Mouse (Mus musculus): ENCODE data around the gene Aldh1a1. TPM values are rescaled to one million over a fixed set of nuclear protein-coding genes. Genes with fewer than 3 reads are reported as not detected.
A peak's percentile ranks its signal among the peaks of the same experiment; 100 is the strongest.
"Not testable (repeated sequence)": the region's sequence is repeated elsewhere in the genome, so short reads cannot be mapped to it uniquely, and the experiment has no call there.

Gene Aldh1a1
- polyA plus RNA-seq, 1 experiment from 2014 or later: 126 TPM

DNA sequence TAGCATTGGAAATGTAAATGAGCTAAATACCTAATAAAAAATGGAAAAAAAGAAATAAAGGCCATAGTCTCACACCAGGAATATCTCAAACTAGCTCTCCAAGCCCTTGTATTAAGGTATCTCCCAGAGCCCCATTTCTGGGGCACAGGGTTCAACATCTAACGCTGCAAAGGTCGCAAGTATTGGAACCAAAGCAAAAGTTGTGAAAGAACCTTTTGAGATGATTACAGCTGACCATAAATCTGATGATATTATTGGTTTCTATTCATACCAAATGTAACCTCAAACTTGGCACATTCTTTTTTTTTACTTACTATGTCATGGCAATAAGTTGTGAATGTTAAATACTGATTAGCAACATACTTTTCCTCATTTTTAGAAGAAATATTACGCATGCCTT is 24.0 kb downstream of the Aldh1a1 start:
- Histone ChIP-seq H3K4me1 (ENCODE audit: insufficient read depth, low read depth, low read length) (no peaks in the 10 kb centered on the region), H3K27me3 (replicated peaks; ENCODE audit: insufficient read depth, low read length) (no peaks in the 10 kb centered on the region), H3K27ac (ENCODE audit: low read length) (no peak overlapping the region), H3K9me3 (ENCODE audit: low read length) (no peaks in the 10 kb centered on the region), H3K36me3 (ENCODE audit: insufficient read depth, low read length) (no peaks in the 10 kb centered on the region), H3K4me2 (replicated peaks; ENCODE audit: low read depth, low read length) (no peak overlapping the region), H3K4me3 (ENCODE audit: low read depth, low read length) (no peak overlapping the region), H3K9ac (replicated peaks; ENCODE audit: low read depth) (no peak overlapping the region)
- no peak for ATAC-seq
- 84% methylated on average over 3 of the region's 3 CpGs for WGBS
- TF ChIP-seq EP300 (IDR thresholded peaks at IDR 0.05): no peak
- no peak for TF ChIP-seq CTCF (IDR thresholded peaks at IDR 0.05)
- no peak for DNase-seq (ENCODE audit: low spot score)

DNA sequence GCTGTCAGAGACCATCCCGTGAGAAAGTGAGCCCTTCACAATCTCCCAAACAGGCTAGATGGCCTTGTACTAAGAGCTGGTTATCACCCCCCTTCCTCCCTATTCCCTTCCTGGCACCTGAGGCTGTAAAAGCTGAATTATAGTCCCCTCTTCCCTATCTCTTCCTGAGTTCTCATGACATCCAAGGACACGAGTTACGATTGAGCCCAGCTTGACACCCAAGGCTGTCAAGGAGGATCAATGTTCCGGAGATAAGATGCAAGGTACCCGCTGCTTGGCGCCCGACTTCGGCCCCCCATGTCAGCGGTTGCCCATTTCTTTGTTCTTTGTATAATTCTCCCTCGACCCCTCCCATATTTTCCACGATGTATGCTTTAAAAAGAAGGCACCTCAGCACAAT is 36.6 kb downstream of the Aldh1a1 start:
- H3K4me1 ChIP-seq (ENCODE audit: insufficient read depth, low read depth, low read length); H3K9me3 ChIP-seq (ENCODE audit: low read length); H3K27ac ChIP-seq (ENCODE audit: low read length); ATAC-seq; H3K4me3 ChIP-seq (ENCODE audit: low read depth, low read length); DNase-seq (ENCODE audit: low spot score); H3K9ac ChIP-seq (replicated peaks; ENCODE audit: low read depth); H3K4me2 ChIP-seq (replicated peaks; ENCODE audit: low read depth, low read length); H3K27me3 ChIP-seq (replicated peaks; ENCODE audit: insufficient read depth, low read length); H3K36me3 ChIP-seq (ENCODE audit: insufficient read depth, low read length): not testable (repeated sequence)
- 76% methylated on average over 11 of the region's 11 CpGs for WGBS

DNA sequence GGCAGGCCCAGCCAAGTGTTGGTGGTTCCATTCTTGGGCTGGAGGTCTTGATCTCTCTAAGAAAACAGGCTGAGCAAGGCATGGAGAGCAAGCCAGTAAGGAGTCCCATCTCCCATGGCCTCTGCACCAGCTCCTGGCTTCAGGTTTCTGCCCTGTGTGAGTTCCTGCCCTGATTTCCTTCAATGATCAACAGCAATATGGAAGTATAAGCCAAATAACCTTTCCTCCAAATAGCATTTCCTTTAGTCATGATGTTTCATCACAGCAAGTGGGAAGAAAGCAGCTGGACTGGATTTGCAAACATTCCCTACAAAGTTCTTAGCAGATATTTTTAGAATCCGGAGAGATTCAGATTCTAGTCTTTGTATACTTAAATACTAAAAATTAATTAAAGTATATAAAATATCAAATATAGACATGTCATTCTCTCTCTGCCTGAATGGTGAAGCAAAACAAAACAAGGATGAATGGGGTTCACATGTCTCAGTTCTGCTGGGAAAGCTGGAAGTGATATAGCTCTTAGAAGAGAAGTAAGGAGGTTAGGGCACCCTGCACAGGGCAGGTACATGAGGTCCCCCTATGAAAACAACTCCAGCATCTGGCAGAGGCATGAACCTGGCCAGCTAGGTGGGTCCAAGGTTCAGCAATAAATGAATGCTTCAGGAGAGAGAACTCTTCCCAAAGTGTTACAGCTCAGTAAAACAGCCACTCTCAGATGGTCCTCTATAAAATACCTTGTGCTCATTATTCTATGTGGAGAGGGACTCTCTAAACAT is 37.6 kb downstream of the Aldh1a1 start:
- H3K9ac ChIP-seq (replicated peaks; ENCODE audit: low read depth): no peak overlapping the region
- H3K4me3 ChIP-seq (ENCODE audit: low read depth, low read length): no peak overlapping the region
- TF ChIP-seq EP300 (IDR thresholded peaks at IDR 0.05) (peak; percentile 86), CTCF (IDR thresholded peaks at IDR 0.05) (no peak)
- ATAC-seq: peak; percentile 47
- peak overlapping the region; percentile 54; the same call in 1 of the 2 replicates for H3K27ac ChIP-seq (ENCODE audit: low read length)
- no peaks in the 10 kb centered on the region for H3K4me1 ChIP-seq (ENCODE audit: insufficient read depth, low read depth, low read length)
- no peaks in the 10 kb centered on the region for H3K36me3 ChIP-seq (ENCODE audit: insufficient read depth, low read length)
- H3K9me3 ChIP-seq (ENCODE audit: low read length): no peaks in the 10 kb centered on the region
- WGBS: 43% methylated on average over 1 of the region's 1 CpGs
- no peaks in the 10 kb centered on the region for H3K27me3 ChIP-seq (replicated peaks; ENCODE audit: insufficient read depth, low read length)
- no peak overlapping the region for H3K4me2 ChIP-seq (replicated peaks; ENCODE audit: low read depth, low read length)
- DNase-seq (ENCODE audit: low spot score): peak; percentile 83

DNA sequence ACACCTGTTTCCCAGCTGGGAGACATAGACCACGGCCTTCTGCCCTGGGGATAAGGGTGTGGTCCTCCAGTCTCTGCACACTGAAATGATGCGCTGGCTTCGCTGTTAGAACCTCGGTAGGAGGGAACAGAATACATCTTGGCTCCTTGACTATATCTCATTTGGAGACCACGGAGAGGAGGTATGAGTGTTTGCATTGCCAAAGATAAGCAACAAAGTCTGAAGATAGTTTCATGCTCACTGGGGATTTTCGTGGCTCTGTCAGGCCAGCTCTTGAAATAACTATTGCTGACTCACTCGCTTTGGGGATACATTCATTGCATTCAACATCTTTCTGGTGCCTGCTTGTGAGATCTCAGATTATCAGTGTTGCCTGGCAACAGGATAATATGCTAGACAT is 44.0 kb downstream of the Aldh1a1 start:
- TF ChIP-seq CTCF (IDR thresholded peaks at IDR 0.05): no peak
- no peak for TF ChIP-seq EP300 (IDR thresholded peaks at IDR 0.05)
- no peaks in the 10 kb centered on the region for H3K4me1 ChIP-seq (ENCODE audit: insufficient read depth, low read depth, low read length)
- H3K4me2 ChIP-seq (replicated peaks; ENCODE audit: low read depth, low read length): no peak overlapping the region
- WGBS: 48% methylated on average over 7 of the region's 7 CpGs
- H3K9ac ChIP-seq (replicated peaks; ENCODE audit: low read depth): no peak overlapping the region
- DNase-seq (ENCODE audit: low spot score) (no peak), ATAC-seq (no peak)
- no peak overlapping the region for H3K4me3 ChIP-seq (ENCODE audit: low read depth, low read length)
- no peaks in the 10 kb centered on the region for H3K36me3 ChIP-seq (ENCODE audit: insufficient read depth, low read length)
- H3K27me3 ChIP-seq (replicated peaks; ENCODE audit: insufficient read depth, low read length): no peaks in the 10 kb centered on the region
- no peaks in the 10 kb centered on the region for H3K9me3 ChIP-seq (ENCODE audit: low read length)
- H3K27ac ChIP-seq (ENCODE audit: low read length): no peak overlapping the region

DNA sequence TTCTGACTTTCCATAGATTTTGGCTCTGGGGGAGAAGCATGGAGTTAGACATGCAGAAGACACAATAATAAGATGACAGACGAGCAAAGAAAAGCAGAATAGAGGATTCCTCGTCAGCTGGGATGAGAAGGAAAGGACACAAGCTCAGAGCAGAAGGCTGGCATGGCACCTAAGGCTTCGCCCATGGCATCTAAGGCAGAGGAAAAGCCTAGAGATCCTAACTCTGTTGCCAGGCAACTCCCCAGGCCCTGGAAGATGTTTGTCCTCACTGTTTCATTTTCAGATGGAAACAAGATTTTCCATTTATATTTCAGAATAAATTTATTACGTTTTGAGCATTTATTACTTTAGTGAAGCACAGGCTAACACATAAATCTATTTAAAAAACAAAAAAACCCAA is 48.5 kb downstream of the Aldh1a1 start:
- no peak for ATAC-seq
- H3K27me3 ChIP-seq (replicated peaks; ENCODE audit: insufficient read depth, low read length): no peaks in the 10 kb centered on the region
- no peak overlapping the region for H3K4me2 ChIP-seq (replicated peaks; ENCODE audit: low read depth, low read length)
- H3K27ac ChIP-seq (ENCODE audit: low read length): no peak overlapping the region
- no peak overlapping the region for H3K4me3 ChIP-seq (ENCODE audit: low read depth, low read length)
- no peak overlapping the region for H3K9ac ChIP-seq (replicated peaks; ENCODE audit: low read depth)
- H3K9me3 ChIP-seq (ENCODE audit: low read length): no peaks in the 10 kb centered on the region
- H3K4me1 ChIP-seq (ENCODE audit: insufficient read depth, low read depth, low read length): no peaks in the 10 kb centered on the region
- DNase-seq (ENCODE audit: low spot score): no peak
- TF ChIP-seq CTCF (IDR thresholded peaks at IDR 0.05) (no peak), EP300 (IDR thresholded peaks at IDR 0.05) (no peak)
- H3K36me3 ChIP-seq (ENCODE audit: insufficient read depth, low read length): no peaks in the 10 kb centered on the region
- 64% methylated on average over 4 of the region's 4 CpGs for WGBS

DNA sequence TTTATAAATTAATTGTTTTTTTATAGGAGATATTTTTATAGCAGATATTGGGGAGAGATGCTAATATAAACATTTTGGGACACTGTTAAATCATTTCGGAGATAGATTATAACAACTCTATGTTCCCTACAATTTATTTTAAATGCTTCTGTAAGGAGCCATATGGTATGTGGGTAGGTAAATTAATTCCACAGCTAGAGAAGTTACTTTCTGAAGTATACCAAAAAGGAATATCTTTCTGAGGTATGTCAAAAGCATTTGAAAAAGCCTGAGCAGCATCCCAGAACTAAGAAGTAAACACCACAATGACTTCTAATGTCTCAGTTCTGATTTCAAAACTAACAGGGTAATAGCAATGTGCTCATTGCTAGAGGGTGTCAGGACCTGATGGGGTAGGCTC is 49.4 kb downstream of the Aldh1a1 start:
- ATAC-seq: no peak

More for the DNA sequence above, 49.4 kb downstream of the Aldh1a1 start:
- 67% methylated on average over 1 of the region's 1 CpGs for WGBS
- no peak for DNase-seq (ENCODE audit: low spot score)
- Histone ChIP-seq H3K36me3 (ENCODE audit: insufficient read depth, low read length) (no peaks in the 10 kb centered on the region), H3K27ac (ENCODE audit: low read length) (no peak overlapping the region), H3K27me3 (replicated peaks; ENCODE audit: insufficient read depth, low read length) (no peaks in the 10 kb centered on the region), H3K4me2 (replicated peaks; ENCODE audit: low read depth, low read length) (no peak overlapping the region), H3K9me3 (ENCODE audit: low read length) (no peaks in the 10 kb centered on the region), H3K9ac (replicated peaks; ENCODE audit: low read depth) (no peak overlapping the region), H3K4me1 (ENCODE audit: insufficient read depth, low read depth, low read length) (no peaks in the 10 kb centered on the region), H3K4me3 (ENCODE audit: low read depth, low read length) (no peak overlapping the region)
- no peak for TF ChIP-seq CTCF (IDR thresholded peaks at IDR 0.05)
- TF ChIP-seq EP300 (IDR thresholded peaks at IDR 0.05): no peak

Measured in lung, postnatal 0 days (tissue).